Mouse (Mus musculus): ENCODE results near the gene Mycbpap. TPM values are rescaled to one million over a fixed set of nuclear protein-coding genes. Genes with fewer than 3 reads are reported as not detected.

Gene Mycbpap
- total RNA-seq, 2 experiments from 2014 or later, result not detected

DNA sequence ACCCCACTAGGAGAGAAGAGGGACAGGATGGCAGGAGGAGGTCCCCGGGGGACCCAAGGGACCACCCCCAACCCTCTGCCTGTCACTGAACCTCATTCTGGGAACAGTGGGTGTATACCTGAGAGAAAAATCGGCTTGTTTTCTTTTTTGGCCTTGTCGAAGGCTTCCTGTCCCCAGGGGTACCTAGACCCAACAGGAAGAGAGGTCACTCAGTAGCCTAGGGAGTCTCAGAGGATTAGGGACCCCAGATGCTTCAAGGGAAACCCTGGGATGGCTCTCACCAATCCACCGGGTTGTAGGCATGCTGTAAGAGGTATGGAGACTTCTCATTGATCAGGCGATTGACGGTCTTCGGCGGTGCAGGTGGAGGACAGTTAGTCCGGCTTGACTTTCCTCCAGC, 36.9 kb downstream of the Mycbpap start:
- intact Hi-C loops (cut with DNase I), result loop anchor here (2.0 to 5.0 kb wide), 4 partner anchors 64 to 357 kb away; no protein-coding TSS in a partner anchor
- DNase-seq, result no peak

DNA sequence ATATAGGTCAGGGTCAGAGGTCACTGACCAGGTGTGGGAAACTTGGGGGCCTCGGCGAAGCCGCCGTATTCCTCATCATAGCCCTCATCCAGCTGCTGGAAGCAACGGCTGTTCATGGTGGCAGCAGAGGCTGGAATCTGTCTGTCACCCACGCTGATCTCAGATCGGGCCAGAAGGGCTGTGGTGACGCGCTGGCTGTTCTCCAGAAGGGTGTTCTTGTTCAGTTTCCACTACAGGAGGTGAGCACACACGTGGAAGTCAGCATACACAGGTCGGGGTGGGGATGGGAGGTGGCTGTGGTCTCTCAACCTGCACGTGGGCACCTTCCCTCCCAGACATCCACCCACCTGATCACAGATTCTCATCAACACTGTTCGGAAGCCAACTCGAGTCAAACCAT, 37.6 kb downstream of the Mycbpap start:
- intact Hi-C loops (cut with DNase I), result loop anchor here (2.0 kb wide), 2 partner anchors 63 to 145 kb away; no protein-coding TSS in a partner anchor
- no peak for DNase-seq

DNA sequence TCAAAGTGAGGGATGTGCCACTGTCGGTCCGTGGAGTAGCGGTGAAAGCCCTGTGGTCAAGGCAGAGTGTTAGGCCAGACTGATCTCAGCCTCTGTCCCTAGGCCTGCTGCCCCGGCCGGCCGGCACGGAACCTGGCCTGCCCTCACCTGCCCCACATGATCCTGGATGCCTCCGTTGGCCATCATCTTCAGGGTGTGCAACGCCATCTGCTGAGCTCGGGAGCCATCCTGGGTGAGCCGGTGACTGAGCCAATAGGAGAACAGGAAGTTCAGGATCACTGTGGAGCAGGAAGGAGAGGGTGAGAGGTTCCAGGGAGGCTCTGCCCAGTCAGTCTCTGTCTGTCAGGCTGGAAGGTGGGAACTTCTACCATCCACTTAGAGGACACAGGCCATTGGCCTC, 38.1 kb downstream of the Mycbpap start:
- no peak for DNase-seq
- intact Hi-C loops (cut with DNase I), result loop anchor here (2.0 kb wide), 1 partner anchor 145 kb away; no protein-coding TSS in a partner anchor

DNA sequence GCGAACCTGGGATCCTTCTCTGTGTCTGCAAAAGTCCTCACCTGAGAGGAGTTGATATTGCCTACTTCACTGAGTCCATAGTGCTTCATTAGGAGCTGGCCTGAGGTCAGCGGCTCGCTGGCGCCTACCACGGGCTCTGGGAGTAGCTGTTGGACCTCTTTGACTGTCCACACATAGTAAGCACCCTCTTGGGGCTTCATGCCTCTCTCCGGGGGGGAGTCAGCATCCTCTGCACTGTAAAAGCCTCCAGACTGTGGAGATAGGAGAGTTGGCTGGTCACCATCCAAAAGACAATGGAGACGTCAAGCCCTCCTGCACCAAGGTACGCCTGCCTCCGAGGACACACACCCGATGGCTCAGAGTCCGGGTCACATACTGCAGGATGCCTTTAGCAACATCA, 38.8 kb downstream of the Mycbpap start:
- no peak for DNase-seq
- intact Hi-C loops (cut with DNase I), result loop anchor here (2.0 kb wide), 1 partner anchor 144 kb away; no protein-coding TSS in a partner anchor

DNA sequence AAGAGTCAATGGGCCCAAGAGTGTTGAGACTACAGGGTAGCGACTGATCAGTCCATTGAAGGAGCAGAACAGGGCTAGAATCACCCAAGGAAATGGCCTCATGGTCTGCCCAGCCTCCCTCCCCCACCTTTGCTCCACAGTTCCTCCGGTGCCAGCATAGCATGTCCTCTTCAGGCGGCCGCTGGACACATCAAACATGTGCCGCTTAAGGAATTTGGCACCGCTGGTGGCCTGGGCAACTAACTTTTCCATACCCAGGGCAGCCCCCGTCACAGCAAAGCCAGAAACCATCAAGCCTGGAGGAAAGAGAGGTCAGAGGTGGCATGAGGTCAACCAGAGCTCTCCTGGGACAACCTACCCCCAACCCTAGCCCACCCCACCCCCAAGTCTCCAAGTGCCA, 39.6 kb downstream of the Mycbpap start:
- intact Hi-C loops (cut with DNase I), result loop anchor here (2.0 kb wide), 1 partner anchor 143 kb away; no protein-coding TSS in a partner anchor
- DNase-seq, result no peak

DNA sequence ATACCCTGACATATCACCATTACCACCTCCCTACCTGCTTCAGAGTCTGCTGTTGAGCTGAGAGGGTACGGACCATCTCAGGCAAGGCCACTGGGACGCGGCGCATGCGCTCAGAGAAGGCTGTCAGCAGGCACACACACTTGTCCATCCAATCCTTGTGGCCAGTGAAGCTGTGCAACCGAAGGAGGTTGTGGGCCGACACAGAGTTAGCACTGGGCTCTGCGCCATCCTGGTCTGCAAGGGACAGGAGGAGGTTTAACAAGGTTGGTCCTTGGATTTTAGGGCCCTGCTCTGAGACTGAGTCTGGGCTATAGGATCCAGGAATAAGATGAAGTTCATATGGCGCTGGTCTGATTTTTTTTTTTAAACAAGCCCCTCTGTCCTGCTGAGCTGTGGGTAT, 41.2 kb downstream of the Mycbpap start:
- DNase-seq, result no peak
- intact Hi-C loops (cut with DNase I), result no loop called here

DNA sequence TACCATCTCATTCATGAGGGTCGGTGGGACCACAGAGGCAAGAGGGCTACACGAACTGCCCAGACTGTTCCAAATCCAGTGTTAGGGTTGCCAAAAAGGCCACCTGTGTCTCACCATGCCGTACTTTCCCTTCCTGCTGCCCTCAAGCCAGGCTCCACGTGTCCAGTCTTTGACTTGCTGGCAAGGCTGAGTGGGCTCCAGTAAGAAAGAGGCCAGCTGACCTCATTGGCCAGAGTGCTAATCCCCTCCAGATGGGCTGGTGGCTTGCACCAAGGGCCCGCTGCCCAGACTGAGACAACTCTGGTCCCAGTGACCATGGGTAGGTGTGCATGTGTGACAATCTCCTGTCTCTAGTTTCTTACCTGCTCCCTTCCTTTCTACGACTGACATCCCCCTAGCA, 43.9 kb downstream of the Mycbpap start:
- DNase-seq, result no peak
- intact Hi-C loops (cut with DNase I), result no loop called here

DNA sequence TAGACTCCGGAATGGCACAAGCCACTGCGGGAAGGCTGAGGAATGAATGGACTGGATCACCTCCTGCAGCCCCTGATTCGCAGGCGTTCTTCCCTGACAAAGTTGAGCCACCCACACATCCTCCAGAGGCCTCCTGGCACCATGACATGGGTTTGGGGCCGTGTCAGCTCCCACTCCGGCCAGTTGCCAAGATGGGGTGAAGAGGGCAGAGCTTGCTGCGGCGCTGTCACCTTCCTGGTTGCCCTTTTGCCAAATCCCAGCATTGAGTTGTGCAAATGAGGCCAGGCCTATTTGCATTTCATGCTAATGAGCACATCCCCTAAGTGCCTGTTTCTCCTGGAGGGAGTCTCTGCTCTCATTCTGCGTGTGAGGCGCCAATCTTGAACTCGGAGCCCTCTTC, 45.8 kb downstream of the Mycbpap start:
- intact Hi-C loops (cut with DNase I), result no loop called here

DNA sequence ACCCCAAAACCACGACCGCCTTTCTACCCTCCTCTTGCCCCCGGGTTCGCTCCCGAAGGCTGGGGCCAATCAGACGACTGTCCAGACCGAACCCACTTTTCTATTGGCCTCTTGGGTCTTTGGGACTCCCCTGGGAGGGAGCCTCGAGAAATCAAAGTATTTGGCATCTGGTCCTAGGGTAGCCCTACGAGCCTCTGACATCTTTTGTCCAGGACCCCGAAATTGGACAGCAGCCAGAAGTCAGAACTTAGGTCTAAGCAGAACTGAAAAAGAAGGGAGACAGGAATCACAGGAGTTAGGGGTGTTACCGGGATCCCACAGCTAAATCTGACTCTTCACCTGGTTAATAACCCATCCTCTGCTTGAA, 47.0 kb downstream of the Mycbpap start:
- intact Hi-C loops (cut with DNase I), result no loop called here
- DNase-seq, result no peak

More for the DNA sequence above, 45.8 kb downstream of the Mycbpap start:
- DNase-seq, result no peak

DNA sequence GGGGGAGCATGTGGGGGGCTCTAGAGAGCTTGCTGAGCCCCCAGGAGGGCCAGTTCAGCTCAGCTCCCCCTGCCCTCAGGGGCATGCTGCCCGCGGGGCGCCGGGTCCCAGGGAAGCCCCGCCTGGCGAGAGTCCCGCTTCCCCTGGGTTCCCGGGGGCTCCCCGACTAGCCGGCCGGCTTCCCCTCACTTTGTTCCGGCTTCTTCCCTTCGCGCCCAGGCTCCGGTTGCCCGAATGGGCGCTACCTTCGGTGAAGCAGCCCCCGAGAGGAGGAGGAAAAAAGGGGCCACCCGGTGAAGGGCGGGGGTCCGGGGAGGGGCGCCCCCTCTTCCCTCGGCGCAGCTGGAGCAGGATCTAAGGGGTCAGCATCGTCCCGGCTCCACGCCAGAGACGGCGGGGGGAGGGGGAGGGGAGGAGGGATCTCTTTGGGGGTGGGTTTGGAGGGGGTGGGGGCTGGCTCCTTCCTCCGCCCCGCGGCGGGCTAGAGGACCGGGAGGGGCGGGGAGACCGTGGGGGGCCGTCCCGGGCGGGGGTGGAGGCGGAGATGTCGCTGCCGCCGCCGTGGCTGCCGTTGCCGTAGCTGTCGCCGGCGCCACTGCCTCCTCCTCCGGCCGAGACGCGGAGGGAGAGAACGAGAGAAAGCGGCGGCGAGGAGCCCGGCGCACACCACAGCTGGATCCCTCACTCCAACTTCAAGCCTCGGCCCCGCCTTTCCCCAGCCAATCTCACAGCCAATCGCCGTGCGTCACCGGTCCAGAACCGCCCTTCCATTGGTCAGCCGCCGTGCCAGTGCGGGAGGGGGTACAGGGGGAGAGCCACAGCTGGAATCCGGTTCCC, 47.6 kb downstream of the Mycbpap start, which contains the start of gene Cacna1g:
TSS of gene Cacna1g (minus strand) at position 492 of the 837 bp plus-strand sequence.
- intact Hi-C loops (cut with DNase I), result no loop called here
- DNase-seq, result peak; percentile 80 to 87

DNA sequence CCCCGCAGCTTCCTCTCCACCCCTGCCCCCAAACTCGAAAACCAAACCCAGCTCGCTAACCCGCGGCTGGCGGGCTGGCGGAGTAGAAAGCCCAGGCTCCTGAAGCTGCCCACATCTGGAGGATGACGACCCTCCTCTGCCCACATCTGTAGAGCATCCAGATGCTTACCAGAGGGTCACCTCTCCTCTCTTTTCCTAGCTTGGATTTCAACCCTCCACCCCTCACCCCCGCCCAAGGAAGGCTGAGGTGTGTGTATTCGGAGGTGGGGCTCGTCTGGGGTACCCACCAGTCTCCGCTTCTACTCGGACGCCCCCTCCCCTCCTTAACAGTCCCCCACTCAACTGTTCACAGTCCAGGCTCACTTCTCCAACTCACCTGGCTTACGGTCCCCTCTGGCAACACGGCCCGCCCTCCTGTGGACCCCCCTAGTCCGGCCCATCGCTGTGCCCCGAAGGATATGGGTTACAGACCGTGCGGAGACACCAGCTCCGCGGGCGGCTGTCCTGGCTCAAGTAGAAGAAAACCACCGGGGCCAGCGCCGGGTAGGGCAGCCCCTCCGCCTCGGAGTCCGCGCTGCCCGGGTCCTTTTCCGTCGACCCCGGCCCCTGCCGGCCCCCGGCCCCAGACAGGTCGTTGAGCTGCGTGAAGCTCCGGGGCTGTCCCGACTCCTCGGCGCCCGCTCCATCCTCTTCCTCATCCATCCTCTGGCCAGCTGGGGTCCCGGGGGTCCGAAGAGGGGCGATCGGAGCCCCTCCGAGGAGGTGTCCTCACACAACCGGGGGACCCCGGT, 48.4 kb downstream of the Mycbpap start:
- no peak for DNase-seq
- intact Hi-C loops (cut with DNase I), result no loop called here

DNA sequence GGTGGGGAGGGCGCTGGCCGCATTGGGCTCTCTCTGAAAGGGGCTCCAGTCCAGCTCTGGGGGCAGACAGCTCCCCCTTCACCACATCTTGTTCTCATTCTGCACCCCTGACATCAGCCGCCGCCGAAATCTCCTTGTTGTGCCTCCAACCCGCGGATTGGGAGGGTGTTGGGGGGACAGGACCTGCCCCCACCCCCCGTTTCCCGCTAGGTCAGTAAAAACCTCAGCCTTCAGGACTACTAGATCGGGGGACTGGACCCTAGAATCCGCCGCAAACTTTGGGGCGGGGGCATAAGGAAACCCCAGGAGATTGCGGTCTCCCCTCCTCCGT, 49.0 kb downstream of the Mycbpap start:
- DNase-seq, result no peak
- intact Hi-C loops (cut with DNase I), result no loop called here

DNA sequence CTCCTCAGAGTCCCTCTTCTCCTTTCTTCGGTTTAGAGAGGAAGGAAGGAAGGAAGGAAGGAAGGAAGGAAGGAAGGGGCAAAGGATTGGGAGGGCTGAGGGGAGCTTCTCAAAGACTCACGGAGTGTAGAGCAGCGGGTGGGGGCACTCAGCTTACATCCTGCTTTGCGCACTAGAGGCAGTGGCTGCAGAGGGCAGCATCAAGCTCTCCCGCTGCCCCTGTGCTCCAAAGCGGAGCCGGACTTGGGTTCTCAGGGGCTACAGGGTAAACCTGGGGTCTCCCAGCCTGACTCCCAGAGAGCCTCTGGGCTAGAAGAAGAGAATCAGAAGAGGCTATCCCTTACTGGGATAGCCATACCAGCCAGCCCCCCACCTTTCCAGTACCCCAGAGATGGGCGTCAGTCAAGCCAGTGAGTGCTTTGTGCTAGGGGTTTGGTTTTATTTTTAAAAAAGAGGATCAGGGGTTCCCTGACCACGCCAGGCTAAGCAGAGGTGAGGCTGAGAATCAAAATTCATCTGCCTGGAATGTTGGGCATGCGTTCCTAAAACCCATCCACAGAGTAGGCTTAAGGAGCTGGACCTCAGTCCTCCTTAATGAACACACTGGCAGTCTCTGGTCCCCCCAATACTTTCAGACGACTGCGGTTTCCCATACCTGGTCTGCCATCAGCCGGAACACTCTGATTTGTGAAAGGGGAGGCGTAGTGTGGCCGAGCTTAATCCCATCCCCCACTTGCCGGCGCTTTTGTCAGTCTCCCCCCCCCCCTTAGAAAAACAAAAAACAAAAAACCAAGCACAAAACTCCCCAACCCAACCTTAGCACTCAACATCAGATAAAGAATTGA, 49.6 kb downstream of the Mycbpap start:
- intact Hi-C loops (cut with DNase I), result no loop called here
- no peak for DNase-seq

DNA sequence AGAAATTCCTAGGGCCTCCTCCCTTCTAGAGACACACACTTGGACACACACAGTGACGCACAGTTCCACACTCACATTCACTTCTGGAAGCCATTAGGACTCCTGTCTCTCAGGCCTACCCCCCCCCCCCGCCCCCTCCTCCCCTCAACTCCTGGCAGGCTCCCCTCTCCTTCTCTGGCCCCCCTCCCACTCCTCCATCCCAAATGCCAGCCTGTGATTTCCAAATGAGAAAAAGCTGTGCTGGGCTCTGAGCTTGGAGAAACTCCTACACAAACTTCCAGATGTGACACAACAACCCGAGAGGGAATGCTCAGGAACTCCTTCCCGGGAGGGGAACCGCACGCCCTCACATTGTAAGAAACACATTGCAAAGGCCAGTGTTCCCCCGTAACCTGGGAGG, 51.2 kb downstream of the Mycbpap start:
- intact Hi-C loops (cut with DNase I), result no loop called here
- no peak for DNase-seq

DNA sequence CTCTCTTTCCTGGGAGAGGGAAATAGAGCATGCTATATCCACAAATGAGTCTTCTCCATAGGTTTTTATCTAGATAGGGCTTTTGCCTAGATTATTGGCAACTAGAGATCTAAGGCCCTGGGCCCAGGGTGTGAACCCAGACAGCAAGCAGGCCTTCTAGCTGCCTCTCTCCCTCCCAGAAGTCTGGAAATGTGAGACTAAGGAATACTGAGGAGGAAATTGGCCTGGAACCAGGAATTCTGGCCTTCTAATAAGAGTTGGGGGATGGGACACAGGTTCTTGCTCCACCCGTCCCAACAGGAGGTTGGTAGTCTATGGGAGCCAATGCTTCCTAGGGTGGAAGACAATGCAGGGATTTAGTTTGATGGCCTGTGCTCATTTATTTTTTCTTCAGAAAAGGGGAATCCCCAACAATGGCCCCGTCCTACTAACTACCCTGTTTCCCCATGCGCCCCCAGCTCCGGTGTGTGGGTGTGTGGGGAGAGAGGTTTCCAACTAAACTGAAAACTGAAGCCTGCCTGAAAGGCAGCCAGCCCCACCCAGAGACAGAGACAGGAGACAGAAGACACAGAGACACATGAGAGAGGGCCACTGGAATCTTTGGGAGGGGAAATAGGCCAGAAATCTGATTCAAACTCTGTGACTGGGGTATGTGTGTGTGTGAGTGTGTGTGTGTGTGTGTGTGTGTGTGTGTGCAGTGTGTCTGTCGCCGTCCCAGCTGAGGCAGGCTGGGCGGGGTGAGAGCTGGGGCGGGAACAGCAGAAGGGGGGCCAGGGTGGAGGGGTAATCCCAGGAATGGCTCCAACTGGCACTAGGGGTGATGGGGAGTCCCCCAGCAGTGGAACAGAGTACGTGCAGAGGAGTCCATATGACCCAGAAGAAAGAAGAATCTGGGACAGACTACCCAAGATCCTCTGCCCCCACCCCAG, 52.1 kb downstream of the Mycbpap start:
- intact Hi-C loops (cut with DNase I), result no loop called here
- no peak for DNase-seq

DNA sequence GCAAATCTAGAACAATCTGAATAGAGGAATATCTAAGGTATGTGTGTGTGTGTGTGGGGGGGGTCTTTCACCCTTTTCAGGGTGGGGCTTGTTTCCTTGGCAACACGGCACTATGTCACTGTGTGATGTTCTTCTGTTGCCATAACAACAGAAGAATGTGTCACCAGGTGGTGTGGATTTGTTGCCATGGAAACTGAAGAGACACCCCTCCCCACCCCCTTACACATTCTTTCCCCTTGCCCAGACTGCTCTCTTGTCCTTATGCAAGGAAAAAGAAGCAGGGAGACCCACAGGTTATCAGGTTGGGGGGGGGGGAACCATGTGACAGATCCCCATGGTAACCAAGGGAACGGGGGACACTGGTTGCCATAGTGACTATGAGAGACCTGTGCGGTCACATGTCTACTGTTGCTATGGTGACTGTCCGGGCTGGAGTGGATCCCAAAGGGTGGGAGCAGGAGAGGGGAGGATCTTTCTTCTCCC, 52.9 kb downstream of the Mycbpap start:
- DNase-seq, result no peak
- intact Hi-C loops (cut with DNase I), result no loop called here

DNA sequence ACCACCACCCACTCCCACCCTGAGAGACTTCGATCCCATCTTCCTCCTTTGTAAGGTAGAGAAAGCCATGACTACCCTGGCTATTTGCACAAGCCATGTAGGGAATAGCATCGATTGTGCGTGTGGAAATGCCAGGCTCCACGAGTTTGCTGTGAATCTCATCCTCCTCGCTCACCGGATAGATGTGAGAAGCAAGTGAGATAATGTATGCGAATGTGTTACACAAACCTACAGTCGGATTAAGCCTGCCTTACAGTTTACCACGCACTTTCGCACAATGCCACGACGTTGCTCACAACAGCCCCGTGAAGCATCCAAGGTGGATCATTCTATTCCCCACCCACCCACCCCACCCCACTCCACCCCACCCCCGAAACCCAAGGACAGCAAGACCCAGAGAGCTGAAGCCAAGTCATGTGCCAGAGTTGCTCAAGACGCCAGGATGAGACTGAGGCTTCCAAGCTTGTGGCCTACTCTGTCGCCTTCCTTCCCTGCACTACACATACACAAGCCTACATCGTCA, 55.1 kb downstream of the Mycbpap start:
- no peak for DNase-seq
- intact Hi-C loops (cut with DNase I), result no loop called here

DNA sequence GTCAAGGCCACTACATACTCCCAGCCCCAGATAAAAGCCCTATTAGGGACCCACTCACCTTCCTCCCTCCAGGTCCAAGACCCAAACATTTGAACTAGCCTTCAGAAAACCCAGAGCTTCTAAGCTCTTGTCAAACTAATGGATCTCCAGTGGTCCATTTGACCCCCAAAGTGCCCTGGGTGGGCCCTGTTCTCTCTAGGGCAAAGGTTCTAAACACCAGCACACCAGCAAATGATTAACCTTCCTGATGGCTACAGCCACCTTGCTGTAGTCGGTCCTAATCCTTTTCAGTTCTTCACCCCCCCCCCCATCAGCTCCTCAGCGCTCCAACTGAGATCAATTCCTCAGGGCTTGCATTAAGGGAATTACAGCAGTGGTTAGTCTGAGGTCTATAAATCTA, 57.4 kb downstream of the Mycbpap start:
- intact Hi-C loops (cut with DNase I), result no loop called here
- no peak for DNase-seq

DNA sequence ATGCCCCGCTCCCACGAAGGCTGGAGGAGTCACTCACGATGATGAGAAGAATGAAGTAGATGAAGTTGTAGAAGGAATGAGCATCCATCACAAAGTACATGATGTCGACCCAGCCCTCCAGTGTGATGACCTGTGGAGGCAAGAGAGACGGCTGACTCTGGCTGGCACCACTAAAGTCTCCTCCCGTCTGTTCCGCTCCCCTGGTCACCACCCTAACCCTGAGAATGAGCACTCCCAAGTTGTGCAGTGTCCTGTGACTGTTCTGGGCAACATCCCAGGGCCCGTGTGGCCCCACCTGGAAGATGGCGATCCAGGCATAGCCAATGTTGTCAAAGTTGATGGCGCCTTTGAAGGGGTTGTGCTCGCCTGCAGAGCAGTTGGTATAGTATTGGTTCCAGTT, 59.7 kb downstream of the Mycbpap start:
- no peak for DNase-seq
- intact Hi-C loops (cut with DNase I), result no loop called here
